Mouse (Mus musculus): ENCODE results near the gene Utp3. TPM values are rescaled to one million over a fixed set of nuclear protein-coding genes. Genes with fewer than 3 reads are reported as not detected.

The Utp3 gene
- total and polyA plus RNA-seq, 3 experiments = 48.4 to 120 (median 73.9) TPM

- Histone ChIP-seq H3K4me1 (ENCODE audit: control insufficient read depth in 1 of 2, insufficient read depth in 2 of 2, low read length in 2 of 2) (peaks cover 3 to 5% of the 10 kb centered on the region in 2 experiments; a peak in 3 of 4 replicates), H3K27me3 (ENCODE audit: control insufficient read depth in 1 of 2, insufficient read depth in 2 of 2, low read length in 2 of 2) (no peaks in the 10 kb centered on the region), H3K79me2 (ENCODE audit: control insufficient read depth, insufficient read depth, low read length, poor library complexity) (peaks cover 3% of the 10 kb centered on the region; the same call in 1 of the 2 replicates), H3K9ac (ENCODE audit: control insufficient read depth, low read depth, low read length, poor library complexity, severe bottlenecking) (peak within 1 kb of the TSS; percentile 87), H3K27ac (ENCODE audit: control insufficient read depth, low read depth, low read length) (peak within 1 kb of the TSS; percentile 76), H3K9me3 (replicated peaks; ENCODE audit: insufficient read depth, low read length) (no peaks in the 10 kb centered on the region), H3K36me3 (ENCODE audit: control insufficient read depth in 1 of 2, insufficient read depth in 2 of 2, low read length in 2 of 2) (peaks cover 0 to 9% of the 10 kb centered on the region in 2 experiments; a peak in 2 of 4 replicates), H3K4me3 (ENCODE audit: control insufficient read depth in 1 of 2, insufficient read depth in 1 of 2, low read depth in 2 of 2, low read length in 2 of 2) (peak within 1 kb of the TSS; percentile 80 to 93)
- no peak for TF ChIP-seq MEF2A (IDR thresholded peaks at IDR 0.05; ENCODE audit: extremely low read depth, insufficient replicate concordance, low read depth, low read length, poor library complexity, severe bottlenecking)
- peak; percentile 79 for TF ChIP-seq ZNF384 (IDR thresholded peaks at IDR 0.05; ENCODE audit: low read depth, low read length)
- TF ChIP-seq MAFK (IDR thresholded peaks at IDR 0.05; ENCODE audit: borderline replicate concordance, low read depth, low read length) = no peak
- TF ChIP-seq RCOR1 (IDR thresholded peaks at IDR 0.05; ENCODE audit: low read depth, low read length) = no peak
- TF ChIP-seq ZC3H11A (IDR thresholded peaks at IDR 0.05; ENCODE audit: low read depth, low read length) = no peak
- no peak for TF ChIP-seq MYB (IDR thresholded peaks at IDR 0.05; ENCODE audit: low read depth, low read length)
- TF ChIP-seq POLR2A (IDR thresholded peaks at IDR 0.05; ENCODE audit: control insufficient read depth in 1 of 2, insufficient read depth in 1 of 2, low read depth in 1 of 2, low read length in 2 of 2, poor library complexity in 1 of 2) = peak; percentile 34 to 38; a peak in 1 of 4 replicates
- TF ChIP-seq ETS1 (IDR thresholded peaks at IDR 0.05; ENCODE audit: low read depth, low read length) = no peak
- TF ChIP-seq NELFE (IDR thresholded peaks at IDR 0.05; ENCODE audit: low read depth, low read length) = peak; percentile 36; the same call in 1 of the 2 replicates
- TF ChIP-seq USF2 (IDR thresholded peaks at IDR 0.05; ENCODE audit: borderline replicate concordance in 1 of 2, insufficient read depth in 1 of 2, low read depth in 1 of 2, low read length in 2 of 2) = no peak
- TF ChIP-seq NRF1 (IDR thresholded peaks at IDR 0.05; ENCODE audit: insufficient read depth, low read depth, low read length, poor library complexity, severe bottlenecking) = no peak
- TF ChIP-seq USF1 (IDR thresholded peaks at IDR 0.05; ENCODE audit: low read depth, low read length) = 0 out of 2 replicates have a peak, but pooled peaks have one; percentile 24
- TF ChIP-seq KAT2A (conservative IDR thresholded peaks at IDR 0.05; ENCODE audit: low read depth, low read length) = no peak
- TF ChIP-seq MAZ (IDR thresholded peaks at IDR 0.05; ENCODE audit: low read depth, low read length) = peak; percentile 74; the same call in 1 of the 2 replicates
- TF ChIP-seq BHLHE40 (IDR thresholded peaks at IDR 0.05; ENCODE audit: borderline replicate concordance, low read depth, low read length) = no peak
- TF ChIP-seq TCF12 (IDR thresholded peaks at IDR 0.05; ENCODE audit: low read depth, low read length) = no peak
- TF ChIP-seq ZKSCAN1 (IDR thresholded peaks at IDR 0.05; ENCODE audit: low read depth, low read length) = no peak
- no peak for TF ChIP-seq RAD21 (IDR thresholded peaks at IDR 0.05; ENCODE audit: low read depth, low read length)
- peak; percentile 75; the same call in 1 of the 2 replicates for TF ChIP-seq UBTF (IDR thresholded peaks at IDR 0.05; ENCODE audit: borderline replicate concordance, insufficient read depth, low read depth, low read length)
- TF ChIP-seq JUND (IDR thresholded peaks at IDR 0.05; ENCODE audit: low read depth, low read length) = no peak
- TF ChIP-seq CTCF (IDR thresholded peaks at IDR 0.05 in 2 of 3, conservative IDR thresholded peaks at IDR 0.05 in 1 of 3; ENCODE audit: control insufficient read depth in 1 of 3, insufficient read depth in 1 of 3, low read depth in 2 of 3, low read length in 3 of 3, poor library complexity in 1 of 3, severe bottlenecking in 1 of 3) = peak in 2 of 3 experiments; percentile 49 to 64; a peak in 5 of 6 replicates
- no peak for TF ChIP-seq MXI1 (IDR thresholded peaks at IDR 0.05; ENCODE audit: low read depth, low read length)
- TF ChIP-seq SMC3 (IDR thresholded peaks at IDR 0.05; ENCODE audit: low read depth, low read length) = no peak
- TF ChIP-seq EP300 (IDR thresholded peaks at IDR 0.05; ENCODE audit: low read depth in 1 of 2, low read length in 2 of 2) = no peak
- TF ChIP-seq SIN3A (IDR thresholded peaks at IDR 0.05; ENCODE audit: low read length) = no peak
- TF ChIP-seq TBP (IDR thresholded peaks at IDR 0.05; ENCODE audit: low read depth, low read length) = no peak
- no peak for TF ChIP-seq E2F4 (IDR thresholded peaks at IDR 0.05; ENCODE audit: borderline replicate concordance, low read depth, low read length)
- no peak for TF ChIP-seq POLR2AphosphoS2 (IDR thresholded peaks at IDR 0.05; ENCODE audit: low read length)
- no peak for TF ChIP-seq GATA1 (IDR thresholded peaks at IDR 0.05; ENCODE audit: low read depth, low read length)
- TF ChIP-seq CHD2 (IDR thresholded peaks at IDR 0.05; ENCODE audit: low read length) = no peak
- no peak for TF ChIP-seq CHD1 (IDR thresholded peaks at IDR 0.05; ENCODE audit: low read depth, low read length)
- no peak for TF ChIP-seq POLR2AphosphoS5 (IDR thresholded peaks at IDR 0.05; ENCODE audit: borderline replicate concordance, low read depth, low read length)
- peak; percentile 68 for DNase-seq (ENCODE audit: low read depth, low spot score)
Measured at GRCm38 (mm10) chr5:88564501-88565147, 10.4 kb downstream of the Utp3 start, which contains the start of gene Rufy3. Gene Rufy3 (plus strand): TSS chr5:88565040.

Measured in MEL (cell line).